Mouse (Mus musculus): ENCODE measurements around the gene Copz1. TPM values are rescaled to one million over a fixed set of nuclear protein-coding genes. Genes with fewer than 3 reads are reported as not detected.
"Not testable (repeated sequence)": the region's sequence is repeated elsewhere in the genome, so short reads cannot be mapped to it uniquely, and the experiment has no call there.

Copz1 gene
- total RNA-seq, 1 experiment from 2014 or later: 125 TPM

DNA sequence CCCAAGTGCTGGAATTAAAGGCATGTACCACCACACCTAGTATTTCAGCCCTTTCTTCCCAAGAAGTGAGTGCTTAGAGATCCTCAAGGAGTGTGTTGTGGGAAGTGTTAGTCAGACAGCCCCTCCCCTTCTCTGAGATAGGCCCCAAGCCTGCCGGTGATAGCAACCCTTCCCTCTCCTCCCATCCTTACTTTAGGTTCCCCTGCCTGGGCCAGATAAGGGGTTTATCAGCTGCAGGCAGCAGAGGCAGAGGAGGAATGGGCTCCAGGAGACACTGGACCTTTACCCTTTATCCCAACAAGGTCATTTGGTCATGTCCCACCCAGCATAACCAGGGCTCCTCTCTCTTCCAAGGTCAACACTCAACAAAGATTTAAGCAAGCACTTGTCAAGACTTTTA is 20.9 kb upstream of the Copz1 start:
- DNase-seq: no peak

DNA sequence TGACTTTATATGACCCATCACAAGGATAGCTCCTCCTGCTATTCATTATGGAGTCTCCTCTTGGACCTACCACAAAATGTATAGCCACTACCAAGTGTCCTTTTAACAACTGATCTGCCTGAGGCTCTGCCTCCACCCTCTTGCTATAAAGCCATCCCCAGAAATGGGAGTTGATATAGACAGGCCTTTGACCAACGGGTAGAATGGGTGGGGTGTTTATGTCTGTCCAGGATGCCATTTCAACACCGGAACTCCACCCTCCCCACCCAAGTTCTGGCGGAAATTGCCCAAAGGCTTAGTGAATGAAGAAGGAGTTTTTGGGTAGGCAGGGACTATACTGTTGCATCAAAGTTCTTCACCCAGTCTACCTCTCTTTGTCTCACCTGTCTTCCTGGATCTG is 19.9 kb upstream of the Copz1 start:
- DNase-seq: no peak

DNA sequence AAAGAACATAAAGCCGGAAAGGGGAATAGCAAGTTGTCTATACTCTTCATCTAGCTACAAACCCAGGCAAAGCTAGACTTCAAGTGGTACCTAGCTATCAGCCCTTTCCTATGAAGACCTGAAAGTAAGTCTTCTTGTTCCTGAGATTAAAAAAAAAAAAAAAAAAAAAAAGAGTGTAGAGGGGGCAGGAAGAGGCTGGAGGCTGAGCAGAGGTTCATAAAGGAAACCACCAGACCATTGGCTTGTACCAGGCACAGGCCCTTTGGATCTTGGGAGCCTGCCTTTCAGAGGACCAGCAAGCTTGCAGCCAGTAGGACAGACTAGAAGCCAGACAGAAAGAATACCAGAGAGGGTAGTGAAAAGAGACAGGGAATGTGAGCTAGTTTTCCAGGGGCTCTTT is 19.2 kb upstream of the Copz1 start:
- no peak for DNase-seq

DNA sequence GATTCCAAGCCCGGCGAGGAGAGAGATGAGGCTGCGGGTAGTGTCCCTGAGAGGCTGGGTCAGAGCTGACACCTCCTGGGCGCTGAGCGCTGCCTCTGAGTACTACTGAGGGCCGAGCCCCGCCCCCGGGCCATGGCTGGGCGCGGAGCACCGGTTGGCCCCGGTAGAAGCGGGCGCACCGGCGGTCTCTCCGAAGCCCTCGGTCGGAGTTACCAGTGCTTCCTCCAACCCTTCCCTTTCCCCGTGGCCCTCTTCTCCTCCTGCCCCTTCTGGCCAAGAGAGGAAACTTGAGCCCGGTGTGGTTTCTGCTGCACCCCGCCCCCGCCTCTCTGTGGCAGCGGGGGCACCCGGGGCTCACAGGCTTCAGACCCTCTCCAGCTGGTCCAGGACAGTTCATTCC is 17.3 kb upstream of the Copz1 start:
- peak; percentile 53 for DNase-seq

DNA sequence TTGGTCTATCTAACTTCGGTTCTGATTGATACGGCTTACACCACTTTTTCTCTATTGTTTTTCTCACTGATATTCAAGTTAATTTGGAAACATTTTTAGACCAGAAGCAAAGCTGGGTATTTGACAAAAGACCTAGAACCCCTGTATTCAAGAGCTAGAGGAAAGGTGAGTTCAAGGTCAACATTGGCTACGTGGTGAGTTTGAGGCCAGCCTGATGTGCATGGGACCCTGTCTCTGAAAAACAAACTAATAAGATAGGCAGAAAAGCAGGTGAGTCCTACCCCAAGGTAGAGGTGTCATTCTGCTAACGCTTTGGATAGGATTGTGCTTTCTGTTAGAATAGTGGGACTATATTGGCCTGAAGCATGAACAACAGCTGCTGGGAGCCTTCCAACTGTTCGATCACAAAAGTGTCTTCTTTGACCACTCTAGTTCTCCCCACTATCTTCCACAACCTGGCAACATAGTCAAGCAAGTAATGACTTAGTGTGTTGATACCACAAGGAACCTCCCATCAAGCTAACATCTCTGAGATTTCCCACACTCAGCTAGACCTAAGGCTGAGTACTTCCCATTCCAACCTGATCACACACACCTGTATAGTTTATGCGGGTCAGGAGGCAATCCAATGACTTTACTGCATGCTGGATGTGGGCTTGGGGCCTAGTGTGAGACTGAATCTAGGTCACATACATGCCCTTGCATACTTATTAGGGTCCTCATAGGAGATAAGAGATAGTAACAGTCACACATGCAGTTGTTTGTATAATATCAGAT is 16.1 kb upstream of the Copz1 start:
- DNase-seq: no peak

DNA sequence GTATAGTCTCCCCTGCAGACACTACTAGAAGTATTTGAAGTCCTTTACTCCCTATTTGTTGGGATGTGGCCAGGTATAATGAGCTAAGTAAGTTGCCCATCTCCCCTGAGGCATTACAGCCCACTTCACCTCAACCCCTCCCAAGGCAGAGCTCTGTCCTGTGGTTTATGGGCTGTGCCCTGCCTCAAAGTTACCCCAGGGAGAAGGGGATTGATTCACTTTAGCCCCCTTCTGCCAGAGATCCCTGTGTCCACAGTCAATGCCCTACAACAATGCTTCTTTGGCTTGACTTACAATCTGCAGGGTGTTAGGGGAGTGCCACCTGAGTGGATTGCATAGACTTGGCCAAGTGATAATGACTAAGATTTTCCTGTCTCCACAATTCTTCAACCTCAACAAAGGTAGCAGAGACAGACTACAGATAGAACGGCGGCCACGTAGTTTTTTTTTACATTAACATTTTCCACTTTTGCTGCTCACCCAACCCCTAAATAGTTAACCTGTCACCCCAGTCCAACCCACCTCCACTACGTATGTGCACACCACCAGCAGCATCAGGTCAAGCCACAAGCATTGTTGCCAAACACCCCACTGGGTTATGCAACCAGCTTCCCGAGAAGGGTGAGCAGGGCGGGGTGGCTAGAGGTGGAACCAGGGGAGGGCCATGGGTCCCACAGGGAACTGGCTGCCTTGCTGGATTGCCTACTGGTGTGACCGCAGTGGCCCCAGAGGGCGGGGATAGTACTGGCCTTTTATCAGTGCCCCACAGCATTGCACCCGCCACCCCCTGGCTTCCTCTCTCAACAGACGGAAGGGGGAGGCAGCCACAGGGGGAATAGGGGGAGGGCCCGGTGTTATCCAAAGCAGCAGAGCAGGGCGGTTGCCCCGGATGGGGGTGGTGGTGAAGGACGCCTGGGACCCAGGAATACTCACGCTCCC is 14.5 kb upstream of the Copz1 start, which contains the start of gene Nfe2:
Gene Nfe2, minus strand, starts transcription at position 614 of the 939 bp plus-strand sequence.
- peak; percentile 88 for DNase-seq

DNA sequence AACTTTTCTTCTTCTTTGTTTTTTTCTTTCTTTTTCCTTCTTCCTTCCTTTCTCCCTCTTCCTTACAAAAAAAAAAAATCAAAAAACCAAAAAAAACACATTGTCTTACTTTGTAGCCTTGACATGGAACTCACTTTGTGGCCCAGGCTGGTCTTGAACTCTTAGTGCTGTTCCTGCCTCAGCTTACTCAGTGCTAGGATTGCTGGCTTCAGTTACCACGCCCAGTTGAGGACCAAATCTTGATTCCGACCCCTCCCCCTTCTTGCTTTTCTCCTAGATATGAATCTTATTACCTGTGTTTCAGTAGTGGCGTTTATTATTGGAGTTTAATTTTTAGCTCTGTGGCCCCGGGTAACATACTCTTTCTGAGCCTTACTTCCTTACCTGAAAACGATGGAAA is 13.4 kb upstream of the Copz1 start:
- no peak for DNase-seq

DNA sequence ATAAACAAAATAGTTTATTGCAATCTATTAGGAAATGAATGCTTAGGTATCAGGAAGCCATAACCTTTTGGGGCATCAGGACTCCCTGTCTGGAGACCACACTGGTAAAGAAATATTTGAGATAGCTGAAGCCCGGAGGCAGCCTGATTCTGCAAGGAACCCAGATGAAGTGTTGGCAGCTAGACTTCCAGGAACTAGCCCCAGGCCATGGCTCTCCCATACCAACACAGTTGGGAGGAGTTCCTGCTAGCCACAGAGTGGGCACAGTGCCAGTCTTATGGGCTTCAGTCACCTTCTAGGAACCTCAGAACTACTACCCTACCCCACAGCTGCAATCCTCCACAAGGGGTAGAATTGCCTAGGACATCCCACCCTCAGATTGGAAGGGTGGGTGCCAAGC is 12.5 kb upstream of the Copz1 start:
- no peak for DNase-seq

DNA sequence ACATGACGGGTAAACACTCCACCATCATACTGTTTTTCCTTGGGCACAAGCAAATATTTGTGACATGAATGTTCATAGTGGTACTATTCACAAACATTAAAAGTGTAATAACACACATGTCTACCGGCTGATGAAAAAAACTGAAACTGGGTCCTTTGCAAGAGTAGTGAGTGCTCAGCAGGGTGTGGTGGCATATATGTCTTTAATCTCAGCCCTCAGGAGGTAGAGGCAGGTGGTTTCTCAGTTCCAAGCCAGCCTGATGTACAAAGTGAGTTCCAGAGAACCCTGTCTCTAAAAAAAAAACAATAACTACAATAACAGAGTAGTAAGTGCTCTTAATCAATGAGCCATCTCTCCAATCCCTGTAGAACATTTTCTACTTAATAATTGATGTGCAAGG is 7.7 kb upstream of the Copz1 start:
- no peak for DNase-seq

DNA sequence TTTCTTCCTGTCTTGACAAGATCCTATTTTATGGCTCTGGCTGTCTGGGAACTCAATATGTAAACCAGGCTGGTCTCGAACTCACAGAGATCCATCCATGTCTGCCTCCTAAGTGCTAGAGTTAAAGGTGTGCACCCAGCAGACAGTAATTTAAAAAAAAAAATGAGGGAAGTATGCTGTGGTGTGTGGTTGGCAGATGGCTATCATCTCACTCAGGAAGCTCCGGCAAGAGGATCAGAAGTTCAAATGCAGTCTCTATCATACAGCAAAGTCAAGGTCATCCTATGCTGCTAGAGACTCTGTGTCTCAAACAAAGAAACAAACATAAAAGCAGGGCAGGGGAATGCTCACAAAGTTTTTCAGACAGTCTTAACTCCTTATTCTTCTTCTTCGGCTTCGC is 3.6 kb upstream of the Copz1 start:
- DNase-seq: no peak

DNA sequence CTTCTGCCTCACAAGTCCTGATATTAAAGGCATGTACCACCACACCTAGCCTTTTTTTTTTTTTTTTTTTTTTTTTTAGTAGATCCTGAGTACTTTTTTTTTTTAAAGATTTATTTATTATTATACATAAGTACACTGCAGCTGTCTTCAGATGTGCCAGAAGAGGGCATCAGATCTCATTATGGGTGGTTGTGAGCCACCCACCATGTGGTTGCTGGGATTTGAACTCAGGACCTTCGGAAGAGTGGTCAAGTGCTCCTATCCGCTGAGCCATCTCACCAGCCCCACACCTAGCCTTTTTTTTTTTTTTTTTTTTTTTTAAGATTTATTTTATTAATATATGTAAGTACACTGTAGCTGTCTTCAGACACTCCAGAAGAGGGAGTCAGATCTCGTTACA is 3.4 kb downstream of the Copz1 start:
- not testable (repeated sequence) for DNase-seq

DNA sequence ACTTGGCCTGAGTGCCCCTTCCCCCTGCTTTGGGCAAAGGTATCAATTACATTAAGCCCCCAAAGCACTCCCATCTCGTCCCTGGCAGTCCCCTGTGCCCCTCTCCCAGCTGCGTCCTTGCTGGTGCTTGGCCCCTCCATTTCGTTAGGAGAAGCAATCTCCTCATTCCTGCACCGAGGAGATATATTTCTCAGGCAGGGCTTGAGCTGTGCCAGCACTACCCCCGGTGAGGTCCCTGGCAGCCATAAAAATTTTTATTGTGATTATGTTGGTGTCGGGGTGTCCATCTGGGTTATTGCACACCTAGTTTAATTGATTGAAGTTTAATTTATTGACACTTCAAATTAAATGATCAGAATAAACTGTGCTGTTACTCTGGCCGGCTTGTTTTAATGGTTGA is 5.4 kb downstream of the Copz1 start:
- DNase-seq: no peak

DNA sequence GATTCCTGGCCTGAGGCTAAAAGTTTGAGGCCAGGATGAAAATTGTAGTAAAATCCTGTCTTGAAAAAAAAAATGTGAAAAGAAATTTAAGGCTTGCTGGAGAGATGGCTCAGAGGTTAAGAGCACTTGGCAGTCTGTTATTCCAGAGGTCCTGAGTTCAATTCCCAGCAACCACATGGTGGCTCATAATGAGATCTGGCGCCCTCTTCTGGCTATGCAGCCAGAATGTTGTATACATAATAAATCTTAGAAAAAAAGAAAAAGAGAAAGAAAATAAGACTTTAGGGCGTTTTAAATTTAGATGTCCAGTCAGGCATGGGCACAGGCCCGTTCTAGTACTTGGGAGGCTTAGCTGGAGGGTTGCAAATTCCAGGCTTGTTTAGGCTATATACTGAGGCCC is 7.2 kb downstream of the Copz1 start:
- peak; percentile 58 for DNase-seq

DNA sequence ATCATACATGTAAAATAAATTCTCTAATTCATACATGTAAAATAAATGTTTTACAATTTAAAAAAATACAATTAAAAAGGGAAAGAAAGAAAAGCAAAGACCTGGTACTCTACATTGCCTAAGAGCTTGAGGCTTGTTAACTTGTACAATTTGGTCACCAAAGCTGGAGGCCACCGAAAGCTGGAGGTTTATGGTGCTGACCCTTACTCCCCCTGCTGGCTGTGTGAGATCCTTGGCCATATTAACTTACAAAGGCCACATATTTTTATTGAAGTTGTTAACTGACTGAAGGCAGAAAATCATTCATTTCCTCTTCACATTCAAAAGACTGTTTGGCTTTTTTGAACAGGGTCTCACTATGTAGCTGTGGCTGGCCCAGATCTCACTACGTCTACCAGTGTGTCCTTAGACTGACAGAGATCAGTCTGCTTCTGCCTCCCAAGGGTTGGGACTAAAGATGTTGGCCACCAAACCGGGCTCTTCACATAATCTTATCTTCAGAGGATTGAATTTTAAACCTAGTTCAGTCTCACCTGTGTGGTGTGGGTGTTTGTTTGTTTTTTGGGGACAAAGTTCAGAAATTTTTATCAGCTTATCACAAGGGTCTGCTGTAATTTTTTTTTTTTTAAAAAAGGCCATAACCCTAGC is 8.4 kb downstream of the Copz1 start:
- peak; percentile 67 for DNase-seq

DNA sequence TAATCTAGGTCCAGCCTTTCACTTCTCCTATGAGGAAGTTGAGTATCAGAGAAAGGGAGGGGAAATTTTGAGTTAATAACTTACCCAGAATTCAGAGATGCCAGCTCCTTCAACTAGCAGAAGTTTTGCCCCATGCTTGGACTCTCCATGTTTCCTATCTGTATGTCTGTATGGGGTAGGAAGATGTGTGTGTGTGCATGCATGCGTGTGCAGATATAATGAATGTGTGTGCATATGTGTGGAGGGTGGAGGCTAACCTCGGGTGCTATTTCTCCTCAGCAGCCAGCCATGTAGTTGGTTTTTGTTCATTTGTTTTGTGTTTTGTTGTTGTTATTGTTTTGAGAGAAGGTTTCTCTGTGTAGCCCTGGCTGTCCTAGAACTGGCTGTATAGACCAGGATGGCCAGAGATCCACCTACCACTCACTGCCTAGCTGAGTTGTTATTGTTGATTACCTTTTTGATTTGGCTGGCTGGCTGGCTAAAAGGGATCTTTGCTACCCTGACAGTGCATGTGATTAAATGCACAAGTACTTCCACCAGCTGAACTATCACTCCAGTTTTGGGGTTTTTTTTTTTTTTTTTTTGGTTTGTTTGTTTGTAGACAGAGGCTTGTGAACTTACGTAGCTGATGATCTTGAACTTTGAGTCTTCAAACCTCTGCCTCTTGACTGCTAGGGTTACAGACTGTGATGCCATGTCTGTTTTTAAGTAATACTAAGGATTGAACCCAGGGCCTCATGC is 9.1 kb downstream of the Copz1 start:
- DNase-seq: no peak

DNA sequence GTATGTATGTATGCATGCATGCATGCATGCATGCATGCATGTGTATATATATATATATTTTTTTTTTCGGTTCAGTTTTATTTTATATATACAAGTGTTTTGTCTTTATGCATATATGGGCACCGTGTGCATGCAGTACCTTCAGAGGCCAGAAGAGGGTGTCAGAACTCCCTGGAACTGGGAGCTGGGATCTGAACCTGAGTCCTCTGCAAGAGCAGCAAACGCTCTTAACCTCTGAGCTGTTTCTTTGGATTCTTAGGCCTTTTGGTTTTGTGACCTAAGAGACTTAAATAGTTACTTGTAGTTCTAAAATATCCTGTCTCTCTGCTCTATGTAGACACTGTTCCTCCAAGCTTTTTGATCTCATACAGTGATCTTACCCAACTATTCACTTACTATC is 11.6 kb downstream of the Copz1 start:
- DNase-seq: peak; percentile 70

DNA sequence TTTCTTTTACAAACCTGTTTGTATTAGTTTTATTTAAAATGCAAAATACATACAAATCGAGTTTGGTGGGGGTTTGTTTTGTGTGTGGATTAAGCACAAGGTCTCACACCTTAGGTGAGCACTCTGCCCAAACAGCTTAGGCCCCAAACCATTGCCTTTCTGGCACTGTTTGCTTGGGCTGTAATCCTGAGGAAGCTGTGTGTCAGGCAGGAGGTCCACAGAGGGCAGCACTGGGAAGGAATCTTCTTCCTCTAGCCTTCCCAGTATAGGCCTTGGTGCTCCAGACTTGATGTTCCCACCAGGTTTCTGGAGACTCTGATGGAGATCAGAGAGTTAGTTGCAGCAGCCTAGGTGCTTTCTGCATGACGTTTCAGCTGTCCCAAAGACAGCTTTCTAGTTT is 12.1 kb downstream of the Copz1 start:
- DNase-seq: peak; percentile 46

DNA sequence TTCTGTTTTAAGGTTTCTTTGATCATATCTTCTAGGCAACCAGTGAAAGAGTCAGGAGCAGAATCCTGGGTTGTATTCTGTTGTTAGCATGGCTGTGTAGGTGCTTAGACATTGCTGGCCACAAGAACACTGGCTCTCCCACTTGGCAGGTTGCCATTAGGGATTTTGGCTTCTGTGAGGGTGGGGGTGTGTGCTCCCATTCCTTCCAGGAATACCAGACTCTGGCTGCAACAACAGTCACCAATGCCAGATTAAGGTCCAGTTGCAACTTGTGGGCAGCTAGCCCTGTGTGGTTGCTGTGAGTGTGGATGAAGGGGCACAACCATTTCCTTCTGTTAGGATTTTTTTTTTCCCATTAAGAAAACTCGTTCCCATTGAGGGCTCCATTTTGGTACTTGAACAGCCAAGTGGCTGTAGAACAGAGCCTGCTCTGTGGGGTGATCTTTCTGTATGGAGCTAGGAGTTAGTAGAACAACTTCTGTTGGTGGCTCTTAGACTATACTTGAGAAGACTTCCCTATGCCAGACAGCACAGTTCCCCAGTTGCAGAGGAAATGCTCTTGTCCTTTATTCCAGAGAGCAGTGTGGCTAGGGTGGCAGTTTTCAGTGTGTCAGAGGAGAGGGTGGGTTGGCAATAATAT is 13.4 kb downstream of the Copz1 start:
- DNase-seq: peak; percentile 70

DNA sequence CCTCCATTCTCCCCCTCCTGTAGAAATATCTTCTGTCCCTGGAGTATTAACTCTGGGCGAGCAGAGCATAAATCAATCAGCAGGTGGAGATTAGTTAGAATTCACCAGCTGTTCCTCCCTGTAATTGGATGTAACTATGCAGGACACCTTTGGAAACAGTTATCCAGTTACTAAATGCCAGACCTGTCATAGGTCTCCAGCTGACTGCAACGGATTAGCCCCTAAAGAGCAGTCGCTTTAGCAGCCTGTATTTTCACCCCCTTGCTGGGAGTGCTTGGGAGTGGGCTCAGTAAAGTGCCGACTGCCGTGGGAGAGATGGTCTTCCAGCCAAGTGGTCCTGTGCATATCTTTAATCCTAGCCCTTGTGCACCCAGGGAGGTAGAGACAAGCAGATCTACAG is 17.1 kb downstream of the Copz1 start:
- DNase-seq: no peak

DNA sequence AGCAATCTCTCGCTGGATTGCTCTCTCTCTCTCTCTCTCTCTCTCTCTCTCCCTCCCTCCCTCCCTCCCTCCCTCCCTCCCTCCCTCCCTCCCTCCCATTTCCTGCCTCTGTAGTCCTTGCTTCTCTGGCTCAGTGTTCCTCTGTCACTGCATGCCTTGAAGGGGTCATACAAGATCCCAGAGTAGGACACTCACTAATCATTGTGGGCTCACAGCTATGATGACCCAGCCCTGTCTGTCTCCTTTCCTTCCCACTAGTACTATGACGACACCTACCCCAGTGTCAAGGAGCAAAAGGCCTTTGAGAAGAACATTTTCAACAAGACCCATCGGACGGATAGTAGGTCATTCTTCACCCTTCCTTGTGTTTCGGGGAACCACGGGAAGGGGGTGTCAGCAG is 17.9 kb downstream of the Copz1 start:
- DNase-seq: no peak

DNA sequence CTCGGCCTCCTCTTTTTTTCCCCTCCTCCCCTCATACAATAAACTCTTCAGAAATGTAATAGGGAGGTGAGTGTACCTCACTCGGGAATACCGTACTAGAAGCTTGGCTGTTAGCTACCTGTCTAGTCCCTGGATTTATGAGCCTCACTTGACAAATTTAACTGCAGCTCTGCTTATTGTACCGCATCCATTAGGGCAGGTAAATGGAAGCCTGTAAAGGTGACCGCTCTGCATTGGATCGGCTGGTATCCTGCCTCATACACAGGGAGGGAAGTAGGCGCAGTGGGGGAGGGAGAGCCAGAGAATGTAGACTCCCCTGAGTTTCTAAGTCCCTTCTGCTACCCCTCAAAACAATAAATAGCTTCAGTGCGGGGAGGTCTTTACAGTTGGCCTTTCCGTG is 18.3 kb downstream of the Copz1 start:
- no peak for DNase-seq

Data from adrenal gland, postnatal 14 days (tissue).